Mouse (Mus musculus) CD4-positive helper T cell, adult 2 months (primary cell): Measurements from ENCODE around the gene Nova1.

Source experiments
- DNase-seq: peaks from one replicate; pipeline ENCODE4 v3.0.0-alpha.2; 2012; ENCODE audit warnings: low read depth, missing footprints, low spot score

Nova1 gene

GRCm38 (mm10) chr12:46676341-46676740 lies 142.4 kb downstream of the Nova1 start:
- DNase-seq, result no peak

GRCm38 (mm10) chr12:46666706-46667105 lies 152.0 kb downstream of the Nova1 start:
- no peak for DNase-seq

GRCm38 (mm10) chr12:46646139-46646611 lies 172.6 kb downstream of the Nova1 start:
- DNase-seq, result no peak

DNA sequence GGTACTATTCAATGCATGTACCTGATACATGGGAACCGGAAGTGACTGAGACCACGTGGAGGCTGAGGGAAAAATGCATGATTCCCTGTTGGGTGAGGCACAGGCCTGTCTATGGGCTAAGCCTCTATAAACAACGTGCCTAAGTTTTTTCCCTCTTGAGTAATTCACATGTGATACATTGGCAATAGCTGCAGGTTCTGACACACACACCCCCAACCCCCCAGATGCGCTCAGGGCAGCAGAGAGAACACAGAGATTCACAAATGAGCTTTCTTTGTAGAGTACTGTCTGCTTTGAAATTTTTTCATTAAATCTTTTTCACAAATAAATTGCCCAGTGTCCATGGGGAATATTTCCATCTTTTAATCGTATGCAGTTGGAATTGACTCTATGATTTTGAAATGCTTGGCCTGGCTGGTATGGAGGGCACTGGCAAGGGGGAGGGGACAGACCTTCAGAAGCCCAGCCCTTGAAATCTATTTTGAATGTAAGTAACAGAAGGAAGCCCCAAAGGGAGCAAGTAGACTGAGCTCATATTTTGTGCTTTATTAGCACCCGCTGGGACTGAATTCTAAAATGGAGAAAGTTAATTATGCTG lies 173.3 kb downstream of the Nova1 start:
- DNase-seq, result no peak
